Mouse (Mus musculus): Measurements from ENCODE around the gene Micall1. TPM values are rescaled to one million over a fixed set of nuclear protein-coding genes. Genes with fewer than 3 reads are reported as not detected.
A peak's percentile ranks its signal among the peaks of the same experiment; 100 is the strongest.

The Micall1 gene
- polyA plus RNA-seq, 1 experiment from 2014 or later: 12.8 TPM

GRCm38 (mm10) chr15:79151881-79152280, 43.2 kb downstream of the Micall1 start:
- H3K4me3 ChIP-seq: no peak overlapping the region
- H3K9ac ChIP-seq: peak overlapping the region; percentile 40; the same call in 1 of the 2 replicates
- ATAC-seq (ENCODE audit: insufficient number of reproducible peaks, insufficient read depth, low FRiP score, low TSS enrichment, low read depth): peak; percentile 24; the same call in 1 of the 2 replicates
- H3K4me1 ChIP-seq: peaks cover 14% of the 10 kb centered on the region
- H3K27me3 ChIP-seq: no peaks in the 10 kb centered on the region
- peak overlapping the region; percentile 80 for H3K27ac ChIP-seq
- no peaks in the 10 kb centered on the region for H3K9me3 ChIP-seq
- peaks cover 61% of the 10 kb centered on the region for H3K36me3 ChIP-seq
- no peak overlapping the region for H3K4me2 ChIP-seq
- 13% methylated on average over 8 of the region's 8 CpGs for WGBS

- no peak overlapping the region for H3K9ac ChIP-seq
- ATAC-seq (ENCODE audit: insufficient number of reproducible peaks, insufficient read depth, low FRiP score, low TSS enrichment, low read depth): no peak
- H3K36me3 ChIP-seq: peaks cover 52% of the 10 kb centered on the region
Observed at GRCm38 (mm10) chr15:79152709-79153108, 44.0 kb downstream of the Micall1 start.

GRCm38 (mm10) chr15:79155572-79155971, 46.9 kb downstream of the Micall1 start:
- H3K9me3 ChIP-seq: no peaks in the 10 kb centered on the region
- no peak overlapping the region for H3K4me3 ChIP-seq
- peak overlapping the region; percentile 57 for H3K9ac ChIP-seq
- H3K4me1 ChIP-seq: peaks cover 18% of the 10 kb centered on the region
- 26% methylated on average over 3 of the region's 3 CpGs for WGBS
- H3K27me3 ChIP-seq: peaks cover 13% of the 10 kb centered on the region
- no peak for ATAC-seq (ENCODE audit: insufficient number of reproducible peaks, insufficient read depth, low FRiP score, low TSS enrichment, low read depth)
- no peak overlapping the region for H3K4me2 ChIP-seq
- H3K36me3 ChIP-seq: peaks cover 28% of the 10 kb centered on the region
- H3K27ac ChIP-seq: no peak overlapping the region

More at GRCm38 (mm10) chr15:79152709-79153108, 44.0 kb downstream of the Micall1 start:
- Histone ChIP-seq H3K27ac (peak overlapping the region; percentile 80), H3K4me2 (no peak overlapping the region), H3K4me3 (no peak overlapping the region), H3K9me3 (no peaks in the 10 kb centered on the region), H3K27me3 (no peaks in the 10 kb centered on the region), H3K4me1 (peaks cover 14% of the 10 kb centered on the region)
- WGBS: 32% methylated on average over 6 of the region's 6 CpGs

- Histone ChIP-seq H3K36me3 (no peaks in the 10 kb centered on the region), H3K27ac (no peak overlapping the region), H3K9me3 (no peaks in the 10 kb centered on the region), H3K4me2 (peak overlapping the region; percentile 48; the same call in 1 of the 2 replicates), H3K9ac (no peak overlapping the region), H3K4me1 (peaks cover 28% of the 10 kb centered on the region), H3K27me3 (peaks cover 80% of the 10 kb centered on the region), H3K4me3 (peak overlapping the region; percentile 33; the same call in 1 of the 2 replicates)
- ATAC-seq (ENCODE audit: insufficient number of reproducible peaks, insufficient read depth, low FRiP score, low TSS enrichment, low read depth): no peak
- WGBS: 53% methylated on average over 7 of the region's 7 CpGs
Observed at GRCm38 (mm10) chr15:79162301-79162700, 53.6 kb downstream of the Micall1 start.

GRCm38 (mm10) chr15:79162822-79163221, 54.1 kb downstream of the Micall1 start:
- H3K9ac ChIP-seq: peak overlapping the region; percentile 59
- ATAC-seq (ENCODE audit: insufficient number of reproducible peaks, insufficient read depth, low FRiP score, low TSS enrichment, low read depth): no peak
- H3K27me3 ChIP-seq: peaks cover 81% of the 10 kb centered on the region
- no peak overlapping the region for H3K27ac ChIP-seq
- H3K9me3 ChIP-seq: no peaks in the 10 kb centered on the region
- 33% methylated on average over 14 of the region's 14 CpGs for WGBS
- peaks cover 29% of the 10 kb centered on the region for H3K4me1 ChIP-seq
- H3K4me2 ChIP-seq: peak overlapping the region; percentile 48
- H3K4me3 ChIP-seq: peak overlapping the region; percentile 33
- H3K36me3 ChIP-seq: no peaks in the 10 kb centered on the region

GRCm38 (mm10) chr15:79164251-79164650, 55.6 kb downstream of the Micall1 start:
- Histone ChIP-seq H3K9me3 (no peaks in the 10 kb centered on the region), H3K36me3 (no peaks in the 10 kb centered on the region), H3K4me1 (peaks cover 29% of the 10 kb centered on the region), H3K27ac (no peak overlapping the region), H3K4me3 (peak overlapping the region; percentile 33), H3K9ac (peak overlapping the region; percentile 59; the same call in 1 of the 2 replicates), H3K27me3 (peaks cover 75% of the 10 kb centered on the region), H3K4me2 (peak overlapping the region; percentile 48; the same call in 1 of the 2 replicates)
- ATAC-seq (ENCODE audit: insufficient number of reproducible peaks, insufficient read depth, low FRiP score, low TSS enrichment, low read depth): 0 out of 2 replicates have a peak, but pooled peaks have one; percentile 11
- 6% methylated on average over 15 of the region's 15 CpGs for WGBS

GRCm38 (mm10) chr15:79165140-79165539, 56.4 kb downstream of the Micall1 start, which contains the start of gene Sox10:
Gene Sox10, minus strand, starts transcription at chr15:79165240.
- Histone ChIP-seq H3K36me3 (no peaks in the 10 kb centered on the region), H3K27ac (peak within 1 kb of the TSS; percentile 60), H3K4me2 (peak within 1 kb of the TSS; percentile 48; the same call in 1 of the 2 replicates), H3K9me3 (no peaks in the 10 kb centered on the region), H3K9ac (peak within 1 kb of the TSS; percentile 59; the same call in 1 of the 2 replicates), H3K4me1 (peaks cover 29% of the 10 kb centered on the region), H3K4me3 (peak within 1 kb of the TSS; percentile 33), H3K27me3 (peaks cover 72% of the 10 kb centered on the region)
- ATAC-seq (ENCODE audit: insufficient number of reproducible peaks, insufficient read depth, low FRiP score, low TSS enrichment, low read depth): no peak
- WGBS: 38% methylated on average over 5 of the region's 5 CpGs

- H3K9me3 ChIP-seq: no peaks in the 10 kb centered on the region
- H3K4me3 ChIP-seq: 0 out of 2 replicates have a peak overlapping the region, but pooled peaks have one; percentile 6
- no peak; the same call in 1 of the 2 replicates for ATAC-seq (ENCODE audit: insufficient number of reproducible peaks, insufficient read depth, low FRiP score, low TSS enrichment, low read depth)
- H3K27me3 ChIP-seq: peaks cover 57% of the 10 kb centered on the region
- H3K4me2 ChIP-seq: 0 out of 2 replicates have a peak overlapping the region, but pooled peaks have one; percentile 3
- no peak overlapping the region for H3K9ac ChIP-seq
- no peaks in the 10 kb centered on the region for H3K36me3 ChIP-seq
- no peak overlapping the region for H3K27ac ChIP-seq
- H3K4me1 ChIP-seq: peaks cover 32% of the 10 kb centered on the region
- WGBS: 50% methylated on average over 8 of the region's 8 CpGs
Observed at GRCm38 (mm10) chr15:79166712-79167111, 58.0 kb downstream of the Micall1 start.

- Histone ChIP-seq H3K4me3 (no peak overlapping the region), H3K9me3 (no peaks in the 10 kb centered on the region), H3K9ac (no peak overlapping the region), H3K4me1 (peaks cover 15% of the 10 kb centered on the region), H3K27me3 (no peaks in the 10 kb centered on the region), H3K27ac (no peak overlapping the region), H3K36me3 (no peaks in the 10 kb centered on the region), H3K4me2 (no peak overlapping the region)
- WGBS: 45% methylated on average over 6 of the region's 6 CpGs
- ATAC-seq (ENCODE audit: insufficient number of reproducible peaks, insufficient read depth, low FRiP score, low TSS enrichment, low read depth): no peak
Observed at GRCm38 (mm10) chr15:79176905-79177304, 68.2 kb downstream of the Micall1 start.

- H3K9ac ChIP-seq: no peak overlapping the region
- no peaks in the 10 kb centered on the region for H3K9me3 ChIP-seq
- H3K4me3 ChIP-seq: no peak overlapping the region
- ATAC-seq (ENCODE audit: insufficient number of reproducible peaks, insufficient read depth, low FRiP score, low TSS enrichment, low read depth): no peak
- 87% methylated on average over 10 of the region's 10 CpGs for WGBS
- no peak overlapping the region for H3K27ac ChIP-seq
- H3K4me2 ChIP-seq: no peak overlapping the region
- H3K36me3 ChIP-seq: no peaks in the 10 kb centered on the region
- no peaks in the 10 kb centered on the region for H3K27me3 ChIP-seq
- no peaks in the 10 kb centered on the region for H3K4me1 ChIP-seq
Observed at GRCm38 (mm10) chr15:79185213-79185612, 76.5 kb downstream of the Micall1 start.

Measured in embryonic facial prominence, embryonic 13.5 days (tissue).